Mouse (Mus musculus) hindbrain, embryonic 12.5 days (tissue): ENCODE data around the gene Dclk2. TPM values are rescaled to one million over a fixed set of nuclear protein-coding genes. Genes with fewer than 3 reads are reported as not detected.

Experiments
- ATAC-seq: fragments of 200-750 bp; cut with Nextera tagmentation; 2 replicates; pipeline ENCODE4 v1.8.0; 2017; ENCODE audit warnings: moderate TSS enrichment; ENCODE audit not compliant: low FRiP score
- H3K27ac ChIP-seq: fragments of 300-500 bp; sonication (generic); 2 replicates; pipeline ENCODE4 v1.5.1; 2016; ENCODE audit warnings: mild to moderate bottlenecking
- H3K27me3 ChIP-seq: fragments of 300-500 bp; sonication (generic); 2 replicates; pipeline ENCODE4 v1.6.1; 2016; ENCODE audit warnings: mild to moderate bottlenecking
- H3K36me3 ChIP-seq: fragments of 300-500 bp; sonication (generic); 2 replicates; pipeline ENCODE4 v1.6.1; 2016; ENCODE audit warnings: mild to moderate bottlenecking
- H3K4me1 ChIP-seq: fragments of 300-500 bp; sonication (generic); 2 replicates; pipeline ENCODE4 v1.6.1; 2016
- H3K4me2 ChIP-seq: fragments of 300-500 bp; sonication (generic); replicated peaks from 2 replicates; pipeline ENCODE4 v1.6.1; 2016; ENCODE audit warnings: mild to moderate bottlenecking
- H3K4me3 ChIP-seq: fragments of 300-500 bp; sonication (generic); 2 replicates; pipeline ENCODE4 v1.5.1; 2016; ENCODE audit warnings: mild to moderate bottlenecking
- H3K9ac ChIP-seq: fragments of 300-500 bp; sonication (generic); 2 replicates; pipeline ENCODE4 v1.6.1; 2016; ENCODE audit warnings: mild to moderate bottlenecking, moderate library complexity
- H3K9me3 ChIP-seq: fragments of 300-500 bp; sonication (generic); replicated peaks from 2 replicates; pipeline ENCODE4 v1.6.1; 2016; ENCODE audit warnings: mild to moderate bottlenecking
- WGBS: fragments of 180-500 bp; shearing (Covaris S2); methylation state at CpG from one replicate; pipeline ENCODE4 v1.1.7; 2016; 5-methylcytosine and 5-hydroxymethylcytosine counted together
- polyA plus RNA-seq: library from polyadenylated mRNA; unstranded; fragments of >200 nt; fragmentation: Nextera tagmentation; extraction: Ambion mirVana; gene quantifications from 2 replicates; pipeline ENCODE4 v1.2.1, GENCODE M21; 2016

The Dclk2 gene
- polyA plus RNA-seq, 1 experiment from 2014 or later: 74.8 TPM

- peak overlapping the region; percentile 6; the same call in 1 of the 2 replicates for H3K27ac ChIP-seq
- H3K4me2 ChIP-seq: no peak overlapping the region
Observed at GRCm38 (mm10) chr3:86762036-86762415, 158.6 kb downstream of the Dclk2 start.

GRCm38 (mm10) chr3:86761095-86762035, 159.3 kb downstream of the Dclk2 start:
- Histone ChIP-seq H3K4me2 (no peak overlapping the region), H3K9ac (no peak overlapping the region; the same call in 1 of the 2 replicates), H3K27ac (peak overlapping the region; percentile 60)

More at GRCm38 (mm10) chr3:86762036-86762415, 158.6 kb downstream of the Dclk2 start:
- Histone ChIP-seq H3K9me3 (no peaks in the 10 kb centered on the region), H3K9ac (no peak overlapping the region), H3K4me3 (no peak overlapping the region), H3K27me3 (no peaks in the 10 kb centered on the region), H3K36me3 (no peaks in the 10 kb centered on the region), H3K4me1 (no peaks in the 10 kb centered on the region; the same call in 1 of the 2 replicates)
- ATAC-seq: peak; percentile 68; the same call in 1 of the 2 replicates
- 88% methylated on average over 6 of the region's 6 CpGs for WGBS

DNA sequence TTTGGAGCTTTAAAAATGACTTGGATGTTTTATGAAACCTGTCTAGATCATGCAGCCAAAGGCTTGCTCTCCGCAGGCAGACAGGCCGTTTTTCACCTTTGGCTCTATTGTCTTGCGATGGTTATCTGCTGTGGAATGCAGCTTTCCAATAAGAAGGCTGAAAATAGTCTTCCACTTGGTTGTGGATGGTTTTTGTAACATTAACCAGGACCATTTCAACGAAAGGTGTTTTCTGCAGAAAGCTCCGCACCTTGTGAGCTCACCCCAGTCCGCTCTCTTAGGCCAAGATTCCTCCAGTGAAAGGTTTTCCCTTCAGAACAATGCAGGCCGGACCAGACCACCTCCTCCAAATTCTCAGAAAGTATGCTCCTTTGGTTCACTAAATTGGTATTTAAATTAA, 160.2 kb downstream of the Dclk2 start:
- no peak overlapping the region for H3K4me3 ChIP-seq
- H3K9me3 ChIP-seq: no peaks in the 10 kb centered on the region
- no peaks in the 10 kb centered on the region; the same call in 1 of the 2 replicates for H3K4me1 ChIP-seq
- H3K36me3 ChIP-seq: no peaks in the 10 kb centered on the region
- H3K9ac ChIP-seq: no peak overlapping the region
- H3K27ac ChIP-seq: peak overlapping the region; percentile 18; the same call in 1 of the 2 replicates
- H3K27me3 ChIP-seq: no peaks in the 10 kb centered on the region
- 74% methylated on average over 7 of the region's 7 CpGs for WGBS
- ATAC-seq: no peak
- no peak overlapping the region for H3K4me2 ChIP-seq

More at GRCm38 (mm10) chr3:86761095-86762035, 159.3 kb downstream of the Dclk2 start:
- Histone ChIP-seq H3K27me3 (no peaks in the 10 kb centered on the region), H3K4me1 (no peaks in the 10 kb centered on the region; the same call in 1 of the 2 replicates), H3K36me3 (no peaks in the 10 kb centered on the region), H3K4me3 (no peak overlapping the region), H3K9me3 (no peaks in the 10 kb centered on the region)
- 64% methylated on average over 9 of the region's 9 CpGs for WGBS
- peak; percentile 89 for ATAC-seq

DNA sequence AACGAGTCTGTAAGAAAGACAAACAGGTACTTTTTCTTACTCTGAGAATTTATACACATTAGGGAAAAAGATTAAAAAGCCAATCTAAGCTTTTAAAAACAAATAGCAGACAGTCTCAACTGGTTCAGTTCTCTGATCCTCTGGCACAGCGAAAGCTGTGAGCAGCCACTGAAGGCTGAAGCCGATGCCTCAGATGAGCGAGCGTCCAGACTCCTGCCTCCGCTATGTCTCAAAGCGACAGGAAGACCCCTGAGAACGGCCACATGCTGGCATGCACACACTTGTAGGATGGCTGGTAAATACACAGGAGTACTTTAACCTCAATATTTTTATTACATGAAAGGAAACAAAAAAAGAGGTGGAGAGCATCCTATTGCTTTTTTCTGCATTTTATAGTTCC, 160.8 kb downstream of the Dclk2 start:
- no peaks in the 10 kb centered on the region for H3K9me3 ChIP-seq
- H3K9ac ChIP-seq: no peak overlapping the region
- no peak overlapping the region for H3K4me2 ChIP-seq
- ATAC-seq: no peak
- H3K27me3 ChIP-seq: no peaks in the 10 kb centered on the region
- H3K4me1 ChIP-seq: peaks cover 5% of the 10 kb centered on the region
- no peaks in the 10 kb centered on the region for H3K36me3 ChIP-seq
- H3K4me3 ChIP-seq: no peak overlapping the region
- peak overlapping the region; percentile 70; the same call in 1 of the 2 replicates for H3K27ac ChIP-seq
- 48% methylated on average over 8 of the region's 8 CpGs for WGBS

- peak overlapping the region; percentile 35; the same call in 1 of the 2 replicates for H3K27ac ChIP-seq
- H3K4me3 ChIP-seq: no peak overlapping the region
- no peak for ATAC-seq
- WGBS: 58% methylated on average over 1 of the region's 1 CpGs
- no peak overlapping the region for H3K4me2 ChIP-seq
- H3K9me3 ChIP-seq: no peaks in the 10 kb centered on the region
- no peaks in the 10 kb centered on the region for H3K36me3 ChIP-seq
- no peak overlapping the region for H3K9ac ChIP-seq
- peaks cover 9% of the 10 kb centered on the region for H3K4me1 ChIP-seq
- no peaks in the 10 kb centered on the region for H3K27me3 ChIP-seq
Observed at GRCm38 (mm10) chr3:86759383-86759782, 161.3 kb downstream of the Dclk2 start.

DNA sequence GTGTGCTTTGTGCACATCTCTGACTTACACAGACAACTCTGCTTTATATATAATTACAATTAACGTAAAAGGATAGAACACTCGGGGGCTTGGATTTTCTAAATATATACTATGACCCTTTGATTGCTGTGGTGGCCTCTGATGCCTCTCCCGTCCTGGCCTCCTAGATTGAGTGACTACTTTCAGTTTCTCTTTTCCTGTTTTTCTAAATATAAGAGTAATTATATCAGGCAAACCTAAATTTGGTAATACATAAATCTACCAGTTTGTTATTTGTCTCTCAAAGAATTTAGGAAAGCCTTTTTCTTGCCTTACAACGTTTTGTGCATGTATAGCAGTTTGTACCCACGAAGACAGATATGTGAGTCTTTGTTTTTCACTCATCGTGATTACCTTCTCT, 161.9 kb downstream of the Dclk2 start:
- Histone ChIP-seq H3K4me2 (no peak overlapping the region), H3K4me1 (peaks cover 10% of the 10 kb centered on the region), H3K4me3 (no peak overlapping the region), H3K27ac (no peak overlapping the region; the same call in 1 of the 2 replicates), H3K27me3 (no peaks in the 10 kb centered on the region), H3K36me3 (no peaks in the 10 kb centered on the region), H3K9ac (no peak overlapping the region), H3K9me3 (no peaks in the 10 kb centered on the region)
- WGBS: 81% methylated on average over 6 of the region's 6 CpGs
- no peak for ATAC-seq

GRCm38 (mm10) chr3:86756548-86756947, 164.1 kb downstream of the Dclk2 start:
- Histone ChIP-seq H3K36me3 (no peaks in the 10 kb centered on the region), H3K9ac (no peak overlapping the region), H3K4me3 (no peak overlapping the region), H3K4me1 (peaks cover 10% of the 10 kb centered on the region), H3K27ac (no peak overlapping the region), H3K4me2 (no peak overlapping the region), H3K9me3 (no peaks in the 10 kb centered on the region), H3K27me3 (no peaks in the 10 kb centered on the region)
- WGBS: 90% methylated on average over 1 of the region's 1 CpGs
- ATAC-seq: no peak

- Histone ChIP-seq H3K27ac (peak overlapping the region; percentile 71), H3K27me3 (no peaks in the 10 kb centered on the region), H3K9ac (no peak overlapping the region), H3K4me2 (no peak overlapping the region), H3K36me3 (no peaks in the 10 kb centered on the region), H3K4me1 (peaks cover 15% of the 10 kb centered on the region), H3K9me3 (no peaks in the 10 kb centered on the region), H3K4me3 (no peak overlapping the region)
- ATAC-seq: no peak
- WGBS: 74% methylated on average over 14 of the region's 14 CpGs
Observed at GRCm38 (mm10) chr3:86754595-86755557, 165.8 kb downstream of the Dclk2 start.

- peaks cover 15% of the 10 kb centered on the region for H3K4me1 ChIP-seq
- H3K4me2 ChIP-seq: no peak overlapping the region
- H3K36me3 ChIP-seq: no peaks in the 10 kb centered on the region
- ATAC-seq: no peak
- 78% methylated on average over 6 of the region's 6 CpGs for WGBS
- H3K4me3 ChIP-seq: no peak overlapping the region
- no peaks in the 10 kb centered on the region for H3K9me3 ChIP-seq
- H3K27ac ChIP-seq: 0 out of 2 replicates have a peak overlapping the region, but pooled peaks have one; percentile 12
- H3K9ac ChIP-seq: no peak overlapping the region
- H3K27me3 ChIP-seq: no peaks in the 10 kb centered on the region
Observed at GRCm38 (mm10) chr3:86754178-86754577, 166.5 kb downstream of the Dclk2 start.

GRCm38 (mm10) chr3:86750652-86751051, 170.0 kb downstream of the Dclk2 start:
- ATAC-seq: no peak
- Histone ChIP-seq H3K27me3 (no peaks in the 10 kb centered on the region), H3K9me3 (no peaks in the 10 kb centered on the region), H3K4me2 (no peak overlapping the region), H3K9ac (0 out of 2 replicates have a peak overlapping the region, but pooled peaks have one; percentile 8), H3K36me3 (no peaks in the 10 kb centered on the region), H3K4me1 (peaks cover 21% of the 10 kb centered on the region), H3K4me3 (no peak overlapping the region), H3K27ac (peak overlapping the region; percentile 72)
- WGBS: 28% methylated on average over 7 of the region's 7 CpGs

DNA sequence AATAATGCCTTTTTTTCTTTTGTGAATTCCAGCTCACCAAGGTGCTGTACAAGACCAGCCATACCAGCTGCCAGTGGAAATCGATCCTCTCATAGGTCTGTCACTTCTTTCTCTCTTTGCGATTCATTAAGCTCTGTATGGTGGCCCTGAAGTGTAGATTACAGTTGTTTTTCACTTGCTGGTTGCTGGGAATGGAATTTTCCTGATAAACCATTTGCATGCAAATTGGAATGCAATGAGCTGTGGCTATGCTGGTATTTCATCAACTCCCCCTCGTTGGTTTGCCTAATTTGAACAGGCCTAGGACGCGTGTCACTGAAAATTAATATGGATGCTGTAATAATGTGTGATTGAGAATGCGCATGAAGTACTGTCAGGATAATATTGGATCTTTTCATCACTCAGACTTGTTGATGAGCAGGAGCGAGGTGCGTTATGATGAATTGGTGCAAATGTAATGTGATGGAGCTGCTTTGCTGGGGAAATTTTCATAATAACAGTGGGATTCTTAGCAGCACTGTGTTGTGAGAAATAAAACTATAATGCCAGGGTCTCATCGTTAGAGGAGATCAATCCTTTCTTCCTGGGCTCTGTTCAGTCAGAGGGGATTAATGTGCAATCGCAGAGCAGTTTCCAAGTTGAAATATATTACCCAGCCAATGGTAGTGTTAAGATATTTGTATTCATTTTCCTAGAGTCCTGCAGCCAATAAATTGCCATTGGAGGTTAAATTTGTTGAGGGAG, 174.7 kb downstream of the Dclk2 start:
- no peak overlapping the region for H3K4me2 ChIP-seq

More for the DNA sequence above, 174.7 kb downstream of the Dclk2 start:
- Histone ChIP-seq H3K4me1 (peaks cover 16% of the 10 kb centered on the region), H3K9me3 (no peaks in the 10 kb centered on the region), H3K36me3 (no peaks in the 10 kb centered on the region; the same call in 1 of the 2 replicates), H3K4me3 (no peak overlapping the region), H3K9ac (no peak overlapping the region), H3K27me3 (no peaks in the 10 kb centered on the region), H3K27ac (peak overlapping the region; percentile 80)
- 51% methylated on average over 10 of the region's 10 CpGs for WGBS
- peak; percentile 89 for ATAC-seq
